11 mouse cellular contexts compared by ENCODE assay signal in the genomic region with DNA sequence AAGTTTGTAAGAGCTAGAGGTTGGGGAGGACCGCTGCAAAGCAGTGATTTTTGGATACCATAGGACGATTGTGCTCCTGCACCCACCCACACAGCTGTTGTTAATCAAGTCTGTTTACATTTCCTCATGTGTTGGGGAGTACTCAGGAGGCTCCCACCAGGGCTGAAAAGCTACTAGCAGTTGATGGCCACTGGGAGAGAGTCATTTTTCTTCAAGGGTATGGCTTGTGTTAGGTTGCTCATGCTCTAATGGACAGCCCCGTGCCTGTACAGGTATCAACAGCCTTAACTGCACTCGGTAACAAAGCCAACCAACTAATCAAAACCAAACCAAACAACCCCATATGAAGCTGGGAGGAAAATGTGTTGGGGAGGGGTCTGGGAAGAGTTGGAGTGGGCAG. TPM values are rescaled to one million over a fixed set of nuclear protein-coding genes. Genes with fewer than 3 reads are reported as not detected.
DNase-seq lines count a peak whose midpoint lies in the region; ATAC-seq and TF ChIP-seq lines count a peak whose summit lies in the region.
"Had no signal": no experiment of that assay in that cellular context is flagged by ENCODE, and none has a peak within 500 bp of the region (broad histone marks: within the 10 kb centered on the region; RNA-seq: fewer than 3 reads in every experiment).

No protein-coding gene starts in this region.

- no peak overlapping the region for H3K4me2 ChIP-seq in hindbrain, embryonic 15.5 days

- no peak for DNase-seq in gastrocnemius, adult 2 months
- DNase-seq in gastrocnemius, adult 8-10 months (ENCODE audit: low spot score in 2 of 2): no peak
- no peak for DNase-seq in liver, adult 2 months (ENCODE audit: extremely low read depth, low read depth, low spot score)
- no peak for DNase-seq in liver
- DNase-seq in spleen, postnatal 10 days (ENCODE audit: low spot score in 2 of 2): no peak
- DNase-seq in right cerebral cortex, postnatal 25 days: no peak

- 35% methylated on average over 4 of the region's 4 CpGs for WGBS in liver, adult 2 months
- WGBS in hindbrain, embryonic 15.5 days: 75% methylated on average over 4 of the region's 4 CpGs
- WGBS in macrophage (ENCODE audit: missing documents): 97% methylated on average over 4 of the region's 4 CpGs

- H3K4me1 ChIP-seq in liver, adult 2 months (ENCODE audit: control insufficient read depth, insufficient read depth, low read length): peaks cover 15% of the 10 kb centered on the region
- H3K4me1 ChIP-seq in hindbrain, embryonic 15.5 days (replicated peaks): peaks cover 5% of the 10 kb centered on the region; the same call in 1 of the 2 replicates

- H3K4me3 ChIP-seq in gastrocnemius, adult 2 months: no peak overlapping the region
- H3K4me3 ChIP-seq in liver, adult 2 months (ENCODE audit: insufficient read depth, low read depth, low read length): no peak overlapping the region
- H3K4me3 ChIP-seq in hindbrain, embryonic 15.5 days: no peak overlapping the region
- H3K4me3 ChIP-seq in macrophage (ENCODE audit: inconsistent target): no peak overlapping the region
- H3K4me3 ChIP-seq: forebrain, embryonic 12.5 days had no signal

- intact Hi-C loops in gastrocnemius, adult 2 months (cut with DNase I): no loop called here

- peak overlapping the region; percentile 97 for H3K27ac ChIP-seq in gastrocnemius, adult 2 months
- H3K27ac ChIP-seq in liver, adult 2 months (replicated peaks; ENCODE audit: insufficient read depth, low read depth, low read length): peak overlapping the region; percentile 77
- H3K27ac ChIP-seq in hindbrain, embryonic 15.5 days (replicated peaks): peak overlapping the region; percentile 53; the same call in 1 of the 2 replicates
- H3K27ac ChIP-seq in macrophage: peak overlapping the region; percentile 99
- H3K27ac ChIP-seq: forebrain, embryonic 12.5 days had no signal

- H3K27me3 ChIP-seq in liver, adult 2 months (ENCODE audit: control insufficient read depth, insufficient read depth, low read length): no peaks in the 10 kb centered on the region
- no peaks in the 10 kb centered on the region for H3K27me3 ChIP-seq in hindbrain, embryonic 15.5 days
- H3K27me3 ChIP-seq: forebrain, embryonic 12.5 days had no signal

- peaks cover 21% of the 10 kb centered on the region for H3K36me3 ChIP-seq in liver, adult 2 months (ENCODE audit: control insufficient read depth, insufficient read depth, low read length)
- no peaks in the 10 kb centered on the region for H3K36me3 ChIP-seq in hindbrain, embryonic 15.5 days
- H3K36me3 ChIP-seq in macrophage (ENCODE audit: inconsistent target): no peaks in the 10 kb centered on the region; the same call in 1 of the 2 replicates
- H3K36me3 ChIP-seq: forebrain, embryonic 12.5 days had no signal

- ATAC-seq in hindbrain, embryonic 15.5 days (ENCODE audit: low FRiP score, low read depth): no peak

- H3K9me3 ChIP-seq in hindbrain, embryonic 15.5 days: no peaks in the 10 kb centered on the region
- H3K9me3 ChIP-seq: forebrain, embryonic 12.5 days had no signal

- no peak for TF ChIP-seq CTCF in gastrocnemius, adult 2 months (IDR thresholded peaks at IDR 0.05)
- no peak for TF ChIP-seq CTCF in liver, adult 2 months (IDR thresholded peaks at IDR 0.05; ENCODE audit: low read depth, low read length)

- peaks cover 17% of the 10 kb centered on the region; the same call in 1 of the 2 replicates for H3K79me2 ChIP-seq in liver, adult 2 months (ENCODE audit: control insufficient read depth, insufficient read depth, low read length)
- peaks cover 37% of the 10 kb centered on the region for H3K79me2 ChIP-seq in macrophage (ENCODE audit: inconsistent target)

- TF ChIP-seq POLR2A in liver, adult 2 months (IDR thresholded peaks at IDR 0.05; ENCODE audit: extremely low read depth, insufficient read depth, low read length): no peak

- no peak overlapping the region for H3K9ac ChIP-seq in liver, adult 2 months (ENCODE audit: low read depth, low read length)
- H3K9ac ChIP-seq in hindbrain, embryonic 15.5 days: no peak overlapping the region
- H3K9ac ChIP-seq: forebrain, embryonic 12.5 days had no signal

RNA-seq across cellular contexts. Expression of a gene that starts 1.1 kb away (rescaled TPM):
- total RNA-seq in gastrocnemius, adult 2 months (2021): 100 to 1,000 TPM; 104 to 171 TPM
- 100 to 1,000 TPM in 3 of 4 experiments, 10 to 100 TPM in 1; 93.9 to 142 (median 125) TPM for total RNA-seq in gastrocnemius, adult 8-10 months (2022)
- 6,785 and 8,531 TPM in 2 replicates for total RNA-seq in liver, adult 2 months (2014; rRNA removed)
- polyA plus RNA-seq in liver, adult 2 months (2012; rRNA removed): 1,988 and 2,372 TPM in 2 replicates
- polyA plus RNA-seq in hindbrain, embryonic 15.5 days (2015; fragmentation: Nextera tagmentation; extraction: Ambion mirVana): 130 and 142 TPM in 2 replicates
- total RNA-seq in macrophage (2018; cell fraction: chromatin; rRNA removed): 1,000 to 10,000 TPM in 1 of 26 experiments, 100 to 1,000 TPM in 10, 10 to 100 TPM in 15; 23.8 to 1,148 (median 94.1) TPM
- total RNA-seq in macrophage (2018; cell fraction: cytosol; rRNA removed): over 10,000 TPM in 10 of 26 experiments, 1,000 to 10,000 TPM in 16; 1,265 to 11,944 (median 5,711) TPM
- total RNA-seq in macrophage (2018; cell fraction: nucleus; rRNA removed): 1,000 to 10,000 TPM in 14 of 26 experiments, 100 to 1,000 TPM in 12; 298 to 6,070 (median 1,195) TPM
- polyA plus RNA-seq in macrophage (2018): 3,955 to 15,839 TPM (median 14,226 TPM) in 3 replicates

RNA-seq across cellular contexts. Expression of a gene that starts 33.8 kb away (rescaled TPM):
- total RNA-seq in gastrocnemius, adult 2 months (2021): not detected
- total RNA-seq in gastrocnemius, adult 8-10 months (2022): under 1 TPM in 2 of 4 experiments, not detected in 2; 0.24 to 0.41 TPM
- total RNA-seq in liver, adult 2 months (2014; rRNA removed): 5.3 and 7.3 TPM in 2 replicates
- 9.7 and 12.5 TPM in 2 replicates for polyA plus RNA-seq in liver, adult 2 months (2012; rRNA removed)
- not detected in 2 replicates for polyA plus RNA-seq in hindbrain, embryonic 15.5 days (2015; fragmentation: Nextera tagmentation; extraction: Ambion mirVana)
- total RNA-seq in macrophage (2018; cell fraction: chromatin; rRNA removed): not detected
- total RNA-seq in macrophage (2018; cell fraction: cytosol; rRNA removed): 1 to 10 TPM in 12 of 26 experiments, under 1 TPM in 14; 0.11 to 5.3 (median 0.90) TPM
- total RNA-seq in macrophage (2018; cell fraction: nucleus; rRNA removed): under 1 TPM in 4 of 26 experiments, not detected in 22; 0.40 to 0.85 (median 0.63) TPM
- polyA plus RNA-seq in macrophage (2018): 1.4 to 22.5 TPM in 2 of 3 replicates, not detected in the other
- total RNA-seq: heart, postnatal 36 days; megakaryocyte-erythroid progenitor cell, adult 5-6 weeks had no signal

Comparison
In these comparisons a context has a peak if more than half of its experiments do, and no peak if none do; other contexts are left out.
1. RNA of a gene that starts 1.1 kb away (total RNA-seq): 6,785 to 8,531 TPM in liver, adult 2 months; 104 to 171 TPM in gastrocnemius, adult 2 months and 93.9 to 142 TPM in gastrocnemius, adult 8-10 months; every median in the first group is over 10 times any median in the second.
2. Peak in every context shown above with its lines, with median percentiles within 50 percentile points of each other: H3K27ac ChIP-seq.